Mouse (Mus musculus): ENCODE data around the gene Fdxr.

- TF ChIP-seq CTCF (IDR thresholded peaks at IDR 0.05; ENCODE audit: low read depth, low read length) (no peak), POLR2A (IDR thresholded peaks at IDR 0.05; ENCODE audit: extremely low read depth, insufficient read depth, low read length) (no peak)
These were observed 35.4 kb downstream of the Fdxr start for GRCm38 (mm10) chr11:115241402-115241801.

All from liver, adult 2 months (tissue).